Mouse (Mus musculus) lung, postnatal 25 days (tissue): Measurements from ENCODE around the gene Gm42688.

ENCODE experiments used
- DNase-seq: peaks from one replicate; pipeline ENCODE4 v3.0.0; 2022; ENCODE audit warnings: low spot score

The Gm42688 gene

GRCm38 (mm10) chr6:83084477-83084876 is 16.9 kb upstream of the Gm42688 start:
- no peak for DNase-seq

DNA sequence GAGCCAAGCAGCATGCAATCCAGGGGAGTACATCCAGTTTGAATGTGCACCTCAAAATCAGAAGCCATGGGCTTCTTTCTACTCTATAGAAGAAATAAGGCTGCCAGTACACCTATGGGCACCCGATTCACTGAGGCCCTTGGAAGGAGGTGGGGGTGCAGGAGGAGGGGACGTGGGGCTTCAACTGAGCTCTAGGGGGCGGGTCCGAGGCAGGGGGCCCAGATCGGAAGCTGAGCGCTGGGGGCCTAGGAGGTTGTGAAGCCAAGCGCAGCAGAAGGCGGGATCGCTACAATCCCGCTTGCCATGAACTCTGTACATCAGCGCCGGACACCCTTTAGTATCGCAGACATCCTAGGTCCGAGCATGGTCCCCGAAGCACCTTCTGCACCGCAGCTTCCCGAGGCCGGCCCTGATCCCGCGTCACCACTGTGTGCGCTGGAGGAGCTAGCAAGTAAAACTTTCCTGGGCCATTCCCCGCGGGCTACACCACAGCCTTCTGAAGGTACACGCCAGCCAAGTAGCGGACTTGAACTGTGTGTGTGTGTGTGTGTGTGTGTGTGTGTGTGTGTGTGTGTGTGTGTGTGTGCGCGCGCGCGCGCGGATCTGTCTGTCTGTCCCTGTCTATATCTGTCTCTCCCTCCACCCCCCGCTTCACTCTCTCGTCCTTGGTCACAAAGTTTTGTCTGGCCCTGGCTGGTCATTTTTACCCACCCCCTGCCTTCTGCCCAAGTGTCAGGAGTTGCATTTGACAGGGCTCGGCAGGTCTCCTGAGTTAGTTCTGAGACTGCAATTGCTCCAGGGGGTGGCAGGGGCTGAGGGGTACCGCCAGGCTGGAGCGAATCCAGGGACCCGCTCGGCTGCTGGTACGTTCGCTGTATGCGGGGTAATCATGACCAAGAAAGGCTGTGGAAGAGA is 15.0 kb upstream of the Gm42688 start, which contains the start of gene Lbx2:
TSS of gene Lbx2 (plus strand) at position 247 of the 915 bp plus-strand sequence.
- no peak for DNase-seq

DNA sequence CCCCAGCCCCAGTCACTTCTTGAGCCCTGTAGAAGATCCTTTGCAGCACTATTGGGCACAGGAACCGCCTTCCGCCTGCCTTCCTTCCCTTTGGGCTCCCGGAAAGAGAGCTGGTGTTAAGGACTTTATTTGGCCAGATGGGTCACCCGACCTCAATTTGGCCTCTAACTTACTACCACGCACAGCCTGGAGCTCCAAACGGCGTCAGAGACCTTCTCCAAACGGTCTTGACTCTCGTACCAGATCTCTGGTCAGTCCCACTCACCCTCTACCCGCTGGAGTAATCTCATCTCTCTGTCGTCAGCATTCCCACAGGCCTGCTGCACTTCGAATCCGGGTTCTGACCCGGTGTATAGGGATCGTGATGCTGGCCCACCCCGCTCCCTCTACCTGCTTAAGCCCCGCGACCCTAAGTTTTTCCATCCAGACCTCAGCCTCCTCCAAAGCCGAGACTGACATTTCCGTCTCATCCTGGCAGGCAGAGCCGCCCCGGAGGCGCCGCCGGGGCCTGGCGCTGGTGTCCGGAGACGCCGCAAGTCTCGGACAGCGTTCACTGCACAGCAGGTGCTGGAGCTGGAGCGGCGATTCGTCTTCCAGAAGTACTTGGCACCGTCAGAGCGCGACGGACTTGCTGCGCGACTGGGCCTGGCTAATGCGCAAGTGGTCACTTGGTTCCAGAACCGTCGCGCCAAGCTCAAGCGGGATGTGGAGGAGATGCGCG is 14.1 kb upstream of the Gm42688 start:
- peak; percentile 30 for DNase-seq

GRCm38 (mm10) chr6:83087926-83088260 is 13.5 kb upstream of the Gm42688 start:
- no peak for DNase-seq

DNA sequence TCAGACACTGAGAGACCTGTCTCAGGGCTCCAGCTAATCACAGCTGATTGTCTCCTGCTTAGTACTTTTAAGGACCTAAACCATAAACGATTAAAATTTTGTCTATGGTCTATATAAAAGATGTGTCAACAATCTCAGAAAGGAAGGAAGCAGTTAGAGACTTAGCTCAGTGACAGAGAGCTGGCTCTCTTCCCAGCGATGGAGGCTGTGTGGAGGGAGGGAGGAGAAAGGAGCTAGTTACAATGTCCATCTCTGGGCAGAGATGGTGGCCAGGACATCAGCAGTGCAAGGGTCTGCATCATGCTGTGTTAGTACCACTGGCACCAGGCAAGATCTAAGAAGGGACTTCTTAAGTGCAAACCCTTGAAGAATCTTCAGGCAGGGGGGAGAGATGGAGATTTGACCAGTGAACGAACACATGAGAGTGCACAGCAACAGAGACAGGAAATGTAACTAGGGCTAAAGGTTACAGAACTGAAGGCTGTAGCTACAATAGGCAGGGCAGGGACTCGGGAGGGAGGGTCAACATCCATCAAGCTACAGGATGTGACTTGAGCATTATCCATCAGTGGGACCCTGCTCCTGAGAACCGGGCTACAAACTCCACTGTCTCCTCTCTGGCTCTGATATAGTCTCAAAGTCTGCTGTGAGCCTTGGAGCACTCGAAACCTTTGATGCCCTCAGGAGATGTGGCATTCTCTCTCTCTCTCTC is 8.8 kb upstream of the Gm42688 start:
- no peak for DNase-seq

DNA sequence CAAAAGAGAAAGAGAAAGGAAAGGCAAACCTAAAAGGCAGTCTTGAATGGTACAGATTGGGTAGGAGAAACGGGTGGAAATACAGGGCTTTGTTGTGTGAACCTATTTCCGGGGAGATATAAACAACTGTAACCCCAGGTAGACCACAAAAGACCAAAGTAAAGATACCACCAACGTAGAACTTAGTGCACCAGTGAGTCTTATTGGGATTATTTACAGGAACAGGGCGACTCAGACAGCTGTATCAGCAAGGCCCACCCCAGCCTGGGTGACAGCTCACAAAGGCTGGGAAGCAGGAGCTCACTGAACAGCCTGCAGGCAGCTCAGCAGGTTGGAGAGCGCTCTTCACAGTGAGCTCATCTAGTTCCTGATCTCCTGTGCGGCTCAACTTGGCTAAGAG is 5.4 kb upstream of the Gm42688 start:
- no peak for DNase-seq

DNA sequence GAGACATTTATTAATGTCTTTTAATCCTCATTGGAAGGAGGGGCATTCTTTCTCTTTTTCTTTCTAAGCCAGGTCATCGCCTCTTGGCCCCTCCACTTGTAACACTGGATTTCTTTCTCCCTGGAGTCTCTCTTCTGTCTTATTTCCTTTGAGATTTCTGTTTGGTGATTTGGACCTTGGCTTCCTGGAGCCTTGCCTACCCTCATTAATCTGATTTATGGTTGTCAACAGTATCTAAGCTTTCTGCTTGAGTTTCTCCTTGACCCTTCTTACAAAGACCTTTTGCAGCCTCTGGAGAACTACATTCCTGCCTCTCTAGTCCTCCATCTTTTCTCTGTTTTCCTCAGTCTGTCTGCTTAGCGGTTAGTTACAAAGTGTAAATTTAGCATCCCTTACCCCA is 3.0 kb upstream of the Gm42688 start:
- DNase-seq = no peak

DNA sequence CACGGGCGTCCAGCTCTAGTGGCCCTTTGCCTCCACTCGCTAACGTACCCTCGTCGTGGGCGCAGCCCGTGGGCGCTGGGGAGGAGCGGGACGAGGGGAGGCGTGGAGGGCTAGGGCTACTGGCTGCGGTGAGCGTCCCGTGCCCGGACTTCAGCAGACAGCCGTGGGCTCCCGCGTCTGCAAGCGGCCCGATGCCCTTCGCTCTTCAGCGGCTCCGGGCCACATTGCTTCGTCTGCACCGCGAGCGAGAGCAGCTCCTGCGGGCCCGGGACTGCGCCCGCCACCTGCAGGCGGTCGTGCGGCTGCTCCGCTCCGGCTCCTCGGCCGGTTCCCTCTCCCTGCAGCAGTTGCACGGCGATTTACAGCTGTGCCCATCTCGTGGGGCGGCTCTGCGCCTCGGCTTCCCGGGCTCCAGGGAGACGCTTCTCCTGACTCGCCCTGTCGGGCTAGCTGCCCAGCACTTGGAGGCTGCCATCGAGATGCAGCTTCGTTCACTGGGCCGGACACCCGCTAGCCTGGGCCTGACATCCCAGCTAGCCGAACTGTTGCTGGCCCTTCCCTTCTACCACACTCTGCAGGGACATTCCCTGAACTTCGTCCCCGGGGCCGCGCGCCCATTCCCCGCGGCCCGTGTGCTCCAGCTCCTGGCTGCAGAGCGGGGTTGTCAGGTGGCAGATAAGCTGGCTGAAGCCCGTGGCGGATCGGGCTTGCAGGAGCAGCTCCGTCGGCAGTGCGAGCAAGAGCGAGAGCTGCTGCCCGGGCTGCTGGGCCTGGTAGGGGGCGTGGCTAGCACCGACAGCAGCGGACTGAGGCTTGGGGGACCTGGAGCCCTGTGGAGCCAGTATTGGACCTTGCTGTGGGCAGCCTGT is 505 bp downstream of the Gm42688 start:
- DNase-seq = no peak

- DNase-seq = no peak
Observed at GRCm38 (mm10) chr6:83103130-83103650, 1.8 kb downstream of the Gm42688 start.

DNA sequence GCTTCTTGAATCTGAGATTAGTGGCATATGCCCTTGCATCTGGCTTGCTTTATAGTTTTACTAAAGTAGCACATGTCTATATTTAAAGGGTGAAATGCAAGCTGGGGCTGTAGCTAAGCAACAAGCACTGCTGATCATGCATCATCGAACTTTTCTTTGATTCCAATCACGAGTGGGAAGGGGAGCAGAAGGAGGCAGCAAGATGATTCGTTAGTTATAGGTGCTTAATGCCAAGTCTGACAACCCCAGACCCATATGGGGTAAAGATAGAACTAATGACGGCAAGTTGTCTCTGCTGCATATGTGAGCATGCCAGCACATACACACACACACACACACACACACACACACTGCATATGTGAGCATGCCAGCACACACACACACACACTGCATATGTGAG is 2.7 kb downstream of the Gm42688 start:
- DNase-seq = no peak

GRCm38 (mm10) chr6:83107566-83108400 is 6.4 kb downstream of the Gm42688 start:
- peak; percentile 70 for DNase-seq

- DNase-seq = peak; percentile 75
Observed at GRCm38 (mm10) chr6:83108762-83109668, 7.6 kb downstream of the Gm42688 start, which contains the start of gene Mrpl53. Gene Mrpl53, plus strand, starts transcription at chr6:83109040.

- no peak for DNase-seq
Observed at GRCm38 (mm10) chr6:83111510-83112136, 10.2 kb downstream of the Gm42688 start.

- DNase-seq = peak; percentile 96
Observed at GRCm38 (mm10) chr6:83115011-83115671, 13.7 kb downstream of the Gm42688 start, which contains the start of gene Mogs. Gene Mogs, plus strand, starts transcription at chr6:83115496.

- DNase-seq = no peak
Observed at GRCm38 (mm10) chr6:83115682-83116372, 14.4 kb downstream of the Gm42688 start.

DNA sequence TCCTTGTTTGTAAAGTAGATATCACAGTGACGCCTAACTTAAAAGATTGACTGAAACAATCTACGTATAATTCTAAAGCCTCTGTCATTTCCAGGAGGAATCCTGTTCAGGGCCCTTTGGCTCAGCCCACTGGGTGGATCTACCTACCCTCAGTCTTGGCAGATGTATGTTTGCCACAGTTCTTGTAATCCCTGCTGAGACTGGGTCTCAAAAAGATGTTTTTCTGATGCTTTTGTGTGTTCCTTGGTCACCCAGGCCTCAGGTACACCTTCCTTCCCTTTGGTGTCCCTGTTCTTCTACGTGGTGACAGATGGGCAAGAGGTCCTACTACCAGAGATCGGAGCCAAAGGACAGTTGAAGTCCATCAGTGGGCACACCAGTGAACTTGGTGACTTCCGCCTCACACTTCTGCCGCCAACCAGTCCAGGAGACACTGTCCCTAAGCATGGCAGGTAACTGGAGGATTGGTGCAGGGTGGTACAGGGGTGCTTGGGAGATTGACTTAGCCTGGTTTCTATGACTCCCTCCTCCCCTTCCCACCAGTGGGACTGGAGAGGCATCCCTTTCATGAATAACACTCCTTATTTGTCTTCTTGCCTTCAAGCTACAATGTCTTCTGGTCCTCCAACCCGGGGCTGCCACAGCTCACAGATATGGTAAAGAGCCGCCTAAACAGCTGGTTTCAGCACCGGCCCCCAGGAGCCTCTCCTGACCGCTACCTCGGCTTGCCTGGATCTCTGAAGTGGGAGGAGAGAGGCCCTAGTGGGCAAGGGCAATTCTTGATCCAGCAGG is 15.2 kb downstream of the Gm42688 start:
- DNase-seq = no peak

- no peak for DNase-seq
Observed at GRCm38 (mm10) chr6:83117165-83117438, 15.7 kb downstream of the Gm42688 start.
